Mouse (Mus musculus) kidney, adult 2 months (tissue): ENCODE measurements around the gene Kdm5b.

Source experiments
- CTCF ChIP-seq: fragments of 200-500 bp; conservative IDR thresholded peaks from 2 replicates; pipeline ENCODE4 v1.5.1; 2011; ENCODE audit warnings: low read depth, mild to moderate bottlenecking, control low read depth, low read length, moderate library complexity, mixed read lengths; ENCODE audit not compliant: insufficient read depth, insufficient read length
- POLR2A ChIP-seq: fragments of 200-500 bp; IDR thresholded peaks from one replicate; pipeline ENCODE4 v1.6.1; 2011; ENCODE audit warnings: low read depth, low read length, control low read depth

DNA sequence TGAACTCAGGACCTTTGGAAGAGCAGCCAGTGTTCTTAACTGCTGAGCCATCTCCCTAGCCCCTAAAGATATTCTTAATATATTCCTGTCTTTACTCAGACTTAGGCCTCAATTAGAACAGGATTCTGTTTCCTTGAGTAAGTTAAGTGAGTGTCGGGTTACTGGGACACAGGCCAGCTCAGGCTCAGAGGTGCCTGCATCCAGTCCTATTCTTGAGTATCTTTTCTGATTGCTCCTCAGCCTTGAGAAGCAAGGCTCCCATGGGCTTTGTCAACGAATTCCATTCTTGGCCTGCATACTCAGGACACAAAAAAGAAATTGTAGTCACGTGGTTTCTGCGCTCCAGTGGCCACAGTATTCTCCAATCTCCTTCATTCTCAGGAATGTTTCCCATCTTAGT, 11.7 kb upstream of the Kdm5b start:
- TF ChIP-seq POLR2A (no peak), CTCF (no peak)
